Mouse (Mus musculus): ENCODE results near the gene Vcl. TPM values are rescaled to one million over a fixed set of nuclear protein-coding genes. Genes with fewer than 3 reads are reported as not detected.

Gene Vcl
- total RNA-seq, 2 experiments from 2014 or later: 62.3 to 64.9 TPM

DNA sequence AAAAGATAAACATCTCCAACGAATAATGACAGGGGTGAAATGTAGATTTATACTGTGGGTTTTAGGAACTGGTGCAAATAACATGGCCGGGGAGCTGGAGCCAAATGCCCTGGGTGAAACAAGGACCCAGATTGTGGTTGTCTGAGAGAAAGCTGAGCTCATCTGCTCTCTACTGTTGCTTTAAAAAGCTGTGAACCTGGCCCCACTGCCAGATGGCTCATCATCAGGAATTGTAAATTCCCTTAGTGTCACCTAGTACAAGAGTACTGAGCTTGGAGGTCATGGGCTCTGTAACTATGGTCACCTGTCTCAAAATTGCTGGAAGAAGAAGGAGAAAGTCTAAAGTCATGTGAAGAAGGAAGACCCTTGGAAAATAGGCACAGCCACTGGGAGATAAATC lies 129.8 kb downstream of the Vcl start:
- peak; percentile 34 for DNase-seq (ENCODE audit: low spot score)

DNA sequence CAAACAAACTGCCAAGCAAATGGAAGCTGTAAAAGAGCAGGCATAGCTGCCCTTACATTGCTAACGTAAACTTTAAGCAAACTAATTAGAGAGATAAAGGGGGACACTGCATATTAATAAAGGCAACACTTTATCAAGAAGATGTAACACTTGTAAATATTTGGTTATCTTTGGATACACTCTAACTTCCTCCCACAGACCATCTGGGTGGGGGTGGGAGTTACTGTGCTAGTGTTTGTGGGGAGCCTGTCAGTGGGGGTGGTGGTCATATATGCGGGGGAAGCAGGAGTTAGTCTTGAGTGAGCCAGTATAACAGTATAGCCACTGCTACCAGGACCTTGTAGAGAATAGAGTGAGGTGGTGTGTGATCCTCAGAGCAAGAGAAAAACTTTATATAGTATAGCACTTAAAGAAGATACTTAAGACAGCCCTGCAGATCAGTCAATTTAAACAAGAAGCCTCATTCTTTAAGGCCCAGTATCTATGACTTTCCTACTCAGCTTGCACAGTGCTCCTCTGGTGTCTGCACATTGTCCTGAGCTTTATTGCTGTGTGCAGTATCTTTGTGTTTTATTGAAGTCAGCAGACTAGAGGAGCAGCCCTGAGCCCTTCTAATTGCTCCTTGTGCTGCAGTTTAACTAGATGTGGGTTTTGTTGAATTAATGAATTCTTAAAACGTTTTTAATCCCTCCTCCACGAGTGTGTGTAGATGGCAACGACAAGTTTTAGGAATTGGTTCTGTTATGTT lies 133.7 kb downstream of the Vcl start:
- no peak for DNase-seq (ENCODE audit: low spot score)

DNA sequence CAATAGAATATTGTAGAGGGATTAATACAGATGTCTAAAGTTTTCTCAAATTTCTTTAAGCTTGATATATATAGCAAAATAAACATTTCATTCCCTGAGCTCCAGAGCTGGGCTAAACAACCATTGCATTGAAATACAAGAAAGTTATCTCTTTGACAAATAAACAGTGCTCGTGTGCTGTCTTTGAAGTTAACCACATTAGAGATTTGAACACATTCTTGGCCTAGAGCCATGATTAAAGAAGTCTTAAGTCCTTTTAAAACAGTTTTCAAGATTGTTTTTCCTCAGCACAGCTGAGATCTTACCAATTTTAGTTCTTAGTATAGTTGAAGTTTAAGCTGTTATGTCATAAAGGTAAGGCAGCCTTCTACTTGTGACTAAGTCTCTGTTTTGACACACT lies 135.1 kb downstream of the Vcl start:
- DNase-seq (ENCODE audit: low spot score): no peak

DNA sequence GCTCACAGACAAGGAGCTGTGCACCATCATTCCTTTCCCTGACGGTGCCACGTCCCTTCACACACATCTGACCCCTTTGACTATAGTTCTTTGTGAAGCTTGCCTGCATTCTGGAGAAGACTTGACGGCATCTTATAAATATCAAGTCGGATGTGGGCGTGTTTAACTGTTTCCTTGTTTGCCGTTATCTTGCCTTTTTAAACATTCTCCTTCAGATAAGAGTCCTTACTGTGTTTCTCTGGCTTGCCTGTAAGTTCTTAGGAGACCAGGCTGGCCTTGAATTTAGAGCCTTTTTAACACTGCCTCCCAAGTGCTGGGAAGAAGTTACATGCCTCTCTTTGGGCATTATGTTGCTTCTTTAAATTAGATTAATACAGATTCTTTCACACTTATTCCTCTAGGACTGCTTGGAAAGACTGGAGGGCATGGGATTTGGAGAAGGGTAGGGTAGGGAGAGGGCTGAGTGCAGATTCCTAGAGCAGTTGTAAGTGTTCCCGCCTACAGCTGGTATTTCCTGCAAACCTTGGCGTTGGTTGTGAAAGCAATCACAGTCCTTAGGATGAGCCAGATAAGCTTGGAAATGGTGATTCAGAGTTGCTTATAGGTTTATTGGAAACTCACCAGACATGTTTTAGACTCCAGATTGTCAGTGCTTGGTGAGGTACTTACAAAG lies 136.4 kb downstream of the Vcl start:
- DNase-seq (ENCODE audit: low spot score): no peak

DNA sequence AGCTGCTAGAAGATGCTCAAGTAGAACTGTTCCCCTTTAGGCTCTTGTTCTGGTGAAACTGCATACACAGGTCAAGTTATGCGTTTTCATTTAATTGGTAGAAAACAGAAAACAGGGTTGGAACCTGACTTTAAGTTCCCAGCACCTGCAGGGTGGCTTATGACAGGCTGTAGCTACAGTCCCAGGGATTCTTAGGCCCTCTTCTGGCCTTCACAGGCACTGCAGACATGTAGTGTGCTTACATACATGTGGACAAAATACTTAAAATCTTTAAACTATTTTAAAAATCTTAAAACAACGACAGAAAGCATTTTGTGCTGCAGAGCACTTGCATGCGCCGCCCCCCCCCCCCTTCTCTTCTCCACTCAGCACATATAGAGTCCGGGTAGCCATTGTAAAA lies 140.4 kb downstream of the Vcl start:
- no peak for DNase-seq (ENCODE audit: low spot score)

DNA sequence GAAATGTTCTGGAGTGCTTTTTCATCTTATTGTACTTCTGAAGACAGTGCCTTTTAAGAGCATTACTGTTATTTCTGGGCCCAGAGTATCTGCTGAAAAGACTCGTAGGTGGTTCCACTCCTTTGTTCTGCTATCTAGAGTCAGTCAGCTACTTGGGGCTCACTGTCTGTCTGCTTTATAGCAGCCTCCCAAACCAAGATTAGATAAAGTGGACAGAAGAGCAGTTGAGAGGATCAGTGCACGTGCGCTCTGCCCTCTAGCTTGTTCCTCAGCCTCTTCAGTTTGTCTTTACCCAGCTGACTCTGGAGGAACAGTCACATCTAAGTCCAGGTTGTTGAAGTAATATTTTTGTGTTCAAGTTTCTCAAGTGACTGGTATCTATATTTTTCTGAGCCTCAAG lies 144.8 kb downstream of the Vcl start:
- no peak for DNase-seq (ENCODE audit: low spot score)

DNA sequence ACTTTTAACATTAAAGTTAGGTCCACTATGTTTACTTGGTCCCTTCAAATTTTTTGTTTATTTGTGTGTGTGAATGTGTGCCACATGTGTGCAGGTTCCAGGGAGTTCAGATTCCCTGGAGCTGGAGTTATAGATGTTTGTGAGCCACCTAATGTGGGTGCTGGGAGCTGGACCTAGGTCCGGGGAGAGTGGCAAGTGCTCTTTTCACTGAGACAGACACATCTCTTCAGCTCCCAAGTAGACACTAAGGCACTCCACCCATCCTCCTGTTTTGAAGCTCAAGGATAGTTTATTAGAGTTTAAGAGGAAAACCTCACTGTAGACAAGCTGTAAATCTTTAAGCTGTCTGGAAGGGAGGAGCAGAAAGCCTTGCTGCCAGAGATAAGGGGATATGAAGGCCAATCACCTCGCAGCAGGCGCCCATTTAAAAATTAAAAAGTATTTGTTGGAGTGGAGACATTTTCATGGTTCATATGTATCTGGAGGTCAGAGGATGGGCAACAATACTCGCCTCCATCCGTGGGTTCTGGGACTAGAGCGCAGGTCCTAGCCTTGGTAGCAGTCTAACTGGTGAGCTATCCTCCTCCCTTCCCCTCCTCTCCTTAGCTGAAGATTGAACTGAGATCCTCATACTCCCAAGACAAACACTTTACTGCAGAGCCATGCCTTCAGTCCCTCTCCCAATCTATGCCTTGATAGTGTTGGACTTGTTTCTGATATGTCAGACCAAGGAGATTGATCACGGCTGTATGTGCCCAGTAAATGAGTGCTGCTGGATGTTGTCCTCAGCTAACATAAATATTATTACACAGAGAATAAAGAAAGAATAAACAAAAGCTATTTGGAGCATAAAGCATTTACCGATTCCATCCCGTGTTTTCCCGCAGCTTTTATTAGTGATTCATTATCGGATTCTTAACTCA lies 145.5 kb downstream of the Vcl start:
- no peak for DNase-seq (ENCODE audit: low spot score)

DNA sequence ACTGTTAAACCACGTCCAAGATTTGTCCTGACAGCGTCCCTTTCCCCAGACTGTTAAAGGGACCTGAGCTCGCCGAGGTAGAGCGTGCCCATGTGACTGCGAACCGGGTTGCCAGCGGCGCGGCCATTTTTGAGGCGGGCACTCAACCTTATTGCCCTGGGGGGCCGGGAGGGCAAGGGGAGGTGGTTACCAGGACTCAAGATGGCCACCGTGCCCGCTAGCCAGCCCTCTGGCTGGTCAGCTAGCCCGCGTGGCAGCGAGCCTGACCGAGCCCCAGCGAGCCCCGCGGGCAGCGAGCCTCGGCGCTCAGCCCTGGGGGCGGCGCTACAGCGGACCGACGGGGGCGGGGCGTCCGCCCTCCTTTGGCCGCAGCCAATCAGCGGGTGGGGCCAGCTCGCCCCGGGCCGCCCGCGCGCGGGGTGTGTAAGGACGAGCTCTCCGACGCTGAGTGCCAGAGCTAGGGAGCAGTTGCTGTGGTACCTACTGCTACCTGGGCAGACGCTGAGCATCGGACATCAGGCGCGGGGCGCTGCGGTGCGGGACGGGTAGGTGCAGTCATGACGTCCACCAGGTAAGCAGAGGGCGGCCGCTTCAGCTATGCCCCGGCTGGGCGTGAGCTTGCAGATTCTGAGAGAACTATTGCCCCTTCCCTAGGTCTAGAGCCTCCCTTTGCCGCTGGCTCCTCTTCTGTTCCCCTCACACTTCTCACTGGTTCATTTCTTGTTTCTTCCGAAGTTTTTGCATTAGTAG lies 146.7 kb downstream of the Vcl start:
- DNase-seq (ENCODE audit: low spot score): peak; percentile 91

DNA sequence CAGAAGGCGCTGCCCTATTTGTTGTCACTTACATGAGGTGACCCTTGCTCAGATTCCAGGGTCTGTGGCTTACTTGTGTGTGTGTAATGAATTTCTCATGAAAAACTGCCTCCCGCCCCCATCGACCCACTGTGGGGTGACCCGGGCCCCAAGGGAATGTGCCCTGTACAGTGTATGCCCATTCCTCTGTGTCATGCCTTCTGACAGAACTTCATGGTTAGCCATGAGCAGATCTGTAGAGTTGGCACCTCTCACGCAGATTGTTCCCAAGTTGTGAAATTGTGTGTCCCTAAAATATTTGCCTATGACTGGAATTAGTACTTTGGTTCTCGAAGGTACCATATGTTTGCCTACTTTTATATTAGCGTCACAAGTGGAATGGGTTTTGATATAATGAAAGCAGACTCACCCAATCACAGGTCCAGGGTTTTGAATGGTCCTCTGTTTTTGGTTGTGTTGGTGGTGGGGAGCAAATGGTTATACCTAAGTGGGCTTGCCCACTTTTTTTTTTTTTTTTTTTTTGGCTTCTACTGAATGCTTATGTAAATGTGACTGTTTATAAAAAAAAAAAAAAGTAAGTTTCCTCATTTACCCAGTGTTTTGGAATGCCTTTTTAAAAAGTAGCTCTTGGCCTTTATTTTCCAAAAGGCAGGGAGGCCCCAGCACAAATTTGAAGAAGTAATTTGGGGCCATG lies 147.4 kb downstream of the Vcl start:
- no peak for DNase-seq (ENCODE audit: low spot score)

DNA sequence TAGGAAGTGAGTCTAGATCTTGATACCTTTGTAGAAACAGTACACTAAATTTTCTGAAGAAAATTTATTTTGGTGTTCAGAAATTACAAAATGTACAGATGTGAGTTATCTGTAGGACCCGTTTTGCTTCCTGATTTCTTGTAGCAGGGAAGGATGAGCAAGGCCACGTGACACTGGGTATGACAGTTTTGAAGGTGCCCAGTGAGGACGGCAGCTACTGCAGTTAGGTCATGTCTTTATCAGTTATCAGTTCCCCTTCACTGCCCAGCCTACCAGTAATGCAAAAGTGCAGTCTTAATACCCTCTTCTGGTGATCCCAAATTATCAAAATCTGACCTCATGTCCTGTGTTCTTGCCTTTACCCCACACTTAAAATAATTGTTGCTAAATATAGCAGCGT lies 148.7 kb downstream of the Vcl start:
- no peak for DNase-seq (ENCODE audit: low spot score)

DNA sequence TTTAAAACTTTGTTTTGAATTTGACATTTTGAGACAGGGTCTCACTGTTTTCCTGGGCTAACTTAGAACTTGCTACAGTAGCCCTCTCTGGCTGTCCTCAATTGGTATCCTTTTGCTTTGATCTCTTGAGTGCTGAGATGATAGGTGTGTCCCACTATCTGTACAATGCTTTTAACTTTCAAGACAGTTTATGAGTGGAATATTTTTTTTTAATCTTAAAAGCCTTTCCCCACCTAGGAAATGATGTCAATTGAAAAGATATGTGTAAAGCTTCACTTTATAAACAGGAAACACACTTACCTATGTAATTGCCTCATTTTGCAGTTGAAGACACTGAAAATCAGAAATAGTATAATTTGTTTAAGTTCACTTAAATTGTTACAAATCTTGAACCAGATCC lies 149.3 kb downstream of the Vcl start:
- DNase-seq (ENCODE audit: low spot score): no peak

DNA sequence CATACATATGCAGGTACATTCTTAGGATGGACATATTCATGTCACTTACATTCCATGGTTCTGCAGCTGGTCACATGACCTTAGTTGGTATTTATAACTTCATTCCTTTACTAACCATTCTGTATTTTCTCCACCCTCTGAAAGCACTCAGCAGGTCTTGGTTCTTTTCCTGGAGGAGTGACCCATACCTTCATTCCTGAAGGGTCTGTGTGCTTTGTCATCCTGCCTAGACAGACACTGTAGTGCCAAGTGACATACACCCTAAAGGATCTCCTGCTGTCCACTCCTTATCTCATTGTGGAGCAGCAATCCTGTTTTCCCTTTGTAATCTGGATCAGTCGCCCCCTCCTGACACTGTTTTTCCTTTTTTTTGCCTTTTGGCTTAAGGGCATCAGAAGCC lies 153.6 kb downstream of the Vcl start:
- DNase-seq (ENCODE audit: low spot score): no peak

Other genes starting within 250 kb of the Vcl start
- 1 to 10 TPM; 1.8 to 2.1 TPM for gene Fut11, start 234.4 kb upstream of the Vcl start, total RNA-seq (2021)
- gene Chchd1, start 226.4 kb upstream of the Vcl start, total RNA-seq (2021): 100 to 1,000 TPM; 126 to 132 TPM
- gene Zswim8, start 221.8 kb upstream of the Vcl start, total RNA-seq (2021): 10 to 100 TPM; 27.3 to 36.0 TPM
- gene Ndst2, start 194.8 kb upstream of the Vcl start, total RNA-seq (2021): 1 to 10 TPM; 5.4 to 7.2 TPM
- 100 to 1,000 TPM; 168 to 192 TPM for gene Camk2g, start 135.3 kb upstream of the Vcl start, total RNA-seq (2021)
- 10 to 100 TPM; 13.6 to 29.2 TPM for gene Plau, start 92.7 kb upstream of the Vcl start, total RNA-seq (2021)
- 10 to 100 TPM; 32.3 to 34.3 TPM for gene Ap3m1, start 123.1 kb downstream of the Vcl start, total RNA-seq (2021)
- 100 to 1,000 TPM; 106 to 111 TPM for gene Adk, start 123.2 kb downstream of the Vcl start, total RNA-seq (2021)